Mouse (Mus musculus): ENCODE results near the gene Styx. TPM values are rescaled to one million over a fixed set of nuclear protein-coding genes. Genes with fewer than 3 reads are reported as not detected.

The Styx gene
- polyA plus RNA-seq, 2 experiments: 3.8 to 15.5 TPM

- H3K4me2 ChIP-seq (ENCODE audit: low read depth): no peak overlapping the region
- no peak overlapping the region for H3K4me3 ChIP-seq (ENCODE audit: insufficient read depth in 1 of 2, low read depth in 2 of 2, low read length in 2 of 2)
- no peaks in the 10 kb centered on the region for H3K36me3 ChIP-seq (replicated peaks; ENCODE audit: control insufficient read depth, insufficient read depth, low read depth)
- TF ChIP-seq EP300 (IDR thresholded peaks at IDR 0.05; ENCODE audit: low read depth) (no peak), CTCF (IDR thresholded peaks at IDR 0.05; ENCODE audit: low read depth) (no peak)
- H3K9ac ChIP-seq (replicated peaks): no peak overlapping the region
- H3K4me1 ChIP-seq (replicated peaks; ENCODE audit: control insufficient read depth in 2 of 2, insufficient read depth in 2 of 2, low read length in 1 of 2): peaks cover 10 to 23% of the 10 kb centered on the region in 2 experiments; a peak in 3 of 4 replicates
- ATAC-seq (ENCODE audit: insufficient read depth) (no peak), DNase-seq (ENCODE audit: low read depth in 3 of 3, low spot score in 3 of 3) (no peak)
- H3K9me3 ChIP-seq (ENCODE audit: control insufficient read depth, low read length): no peaks in the 10 kb centered on the region
- H3K27ac ChIP-seq: no peak overlapping the region
- WGBS (ENCODE audit: insufficient replicate concordance): 42% methylated on average over 12 of the region's 12 CpGs
- no peaks in the 10 kb centered on the region for H3K27me3 ChIP-seq (ENCODE audit: control insufficient read depth, insufficient read depth, low read length)
These were observed 92.1 kb downstream of the Styx start for GRCm38 (mm10) chr14:45442781-45443560.

GRCm38 (mm10) chr14:45444870-45445269 lies 94.0 kb downstream of the Styx start:
- peak overlapping the region; percentile 51 for H3K4me2 ChIP-seq (ENCODE audit: low read depth)
- no peaks in the 10 kb centered on the region for H3K9me3 ChIP-seq (ENCODE audit: control insufficient read depth, low read length)
- H3K27ac ChIP-seq: no peak overlapping the region
- no peak for DNase-seq (ENCODE audit: low read depth in 3 of 3, low spot score in 3 of 3)
- peak overlapping the region; percentile 40; the same call in 1 of the 2 replicates for H3K9ac ChIP-seq (replicated peaks)
- H3K4me3 ChIP-seq (ENCODE audit: insufficient read depth in 1 of 2, low read depth in 2 of 2, low read length in 2 of 2): 0 out of 4 replicates have a peak overlapping the region, but pooled peaks of 1 of the 2 experiments have one; percentile 14
- H3K4me1 ChIP-seq (replicated peaks; ENCODE audit: control insufficient read depth in 2 of 2, insufficient read depth in 2 of 2, low read length in 1 of 2): peaks cover 10 to 23% of the 10 kb centered on the region in 2 experiments; a peak in 3 of 4 replicates
- peak; percentile 43; the same call in 1 of the 2 replicates for ATAC-seq (ENCODE audit: insufficient read depth)
- no peaks in the 10 kb centered on the region for H3K27me3 ChIP-seq (ENCODE audit: control insufficient read depth, insufficient read depth, low read length)
- 44% methylated on average over 7 of the region's 7 CpGs for WGBS (ENCODE audit: insufficient replicate concordance)
- no peaks in the 10 kb centered on the region for H3K36me3 ChIP-seq (replicated peaks; ENCODE audit: control insufficient read depth, insufficient read depth, low read depth)
- no peak for TF ChIP-seq EP300 (IDR thresholded peaks at IDR 0.05; ENCODE audit: low read depth)
- TF ChIP-seq CTCF (IDR thresholded peaks at IDR 0.05; ENCODE audit: low read depth): no peak

GRCm38 (mm10) chr14:45445445-45445844 lies 94.6 kb downstream of the Styx start:
- H3K9ac ChIP-seq (replicated peaks): peak overlapping the region; percentile 40; the same call in 1 of the 2 replicates
- 30% methylated on average over 12 of the region's 12 CpGs for WGBS (ENCODE audit: insufficient replicate concordance)
- no peak overlapping the region for H3K27ac ChIP-seq
- H3K27me3 ChIP-seq (ENCODE audit: control insufficient read depth, insufficient read depth, low read length): no peaks in the 10 kb centered on the region
- H3K9me3 ChIP-seq (ENCODE audit: control insufficient read depth, low read length): no peaks in the 10 kb centered on the region
- H3K4me1 ChIP-seq (replicated peaks; ENCODE audit: control insufficient read depth in 2 of 2, insufficient read depth in 2 of 2, low read length in 1 of 2): peaks cover 10 to 23% of the 10 kb centered on the region in 2 experiments; a peak in 3 of 4 replicates
- no peaks in the 10 kb centered on the region for H3K36me3 ChIP-seq (replicated peaks; ENCODE audit: control insufficient read depth, insufficient read depth, low read depth)
- ATAC-seq (ENCODE audit: insufficient read depth): peak; percentile 83
- TF ChIP-seq CTCF (IDR thresholded peaks at IDR 0.05; ENCODE audit: low read depth) (no peak), EP300 (IDR thresholded peaks at IDR 0.05; ENCODE audit: low read depth) (no peak)
- 0 out of 4 replicates have a peak overlapping the region, but pooled peaks have one; percentile 2 to 14 for H3K4me3 ChIP-seq (ENCODE audit: insufficient read depth in 1 of 2, low read depth in 2 of 2, low read length in 2 of 2)
- DNase-seq (ENCODE audit: low read depth in 3 of 3, low spot score in 3 of 3): peak in 1 of 3 experiments; percentile 23
- peak overlapping the region; percentile 51 for H3K4me2 ChIP-seq (ENCODE audit: low read depth)

- no peak for ATAC-seq (ENCODE audit: insufficient read depth)
- H3K4me2 ChIP-seq (ENCODE audit: low read depth): no peak overlapping the region
- DNase-seq (ENCODE audit: low read depth in 3 of 3, low spot score in 3 of 3): no peak
- WGBS (ENCODE audit: insufficient replicate concordance): 75% methylated on average over 3 of the region's 3 CpGs
- no peaks in the 10 kb centered on the region for H3K9me3 ChIP-seq (ENCODE audit: control insufficient read depth, low read length)
- H3K4me3 ChIP-seq (ENCODE audit: insufficient read depth in 1 of 2, low read depth in 2 of 2, low read length in 2 of 2): no peak overlapping the region
- peaks cover 10 to 27% of the 10 kb centered on the region in 2 experiments; a peak in 3 of 4 replicates for H3K4me1 ChIP-seq (replicated peaks; ENCODE audit: control insufficient read depth in 2 of 2, insufficient read depth in 2 of 2, low read length in 1 of 2)
- no peaks in the 10 kb centered on the region for H3K27me3 ChIP-seq (ENCODE audit: control insufficient read depth, insufficient read depth, low read length)
- H3K36me3 ChIP-seq (replicated peaks; ENCODE audit: control insufficient read depth, insufficient read depth, low read depth): no peaks in the 10 kb centered on the region
- H3K27ac ChIP-seq: no peak overlapping the region
- TF ChIP-seq CTCF (IDR thresholded peaks at IDR 0.05; ENCODE audit: low read depth) (no peak), EP300 (IDR thresholded peaks at IDR 0.05; ENCODE audit: low read depth) (no peak)
- no peak overlapping the region for H3K9ac ChIP-seq (replicated peaks)
These were observed 95.9 kb downstream of the Styx start for GRCm38 (mm10) chr14:45446777-45447176.

- no peak overlapping the region for H3K9ac ChIP-seq (replicated peaks)
- H3K27ac ChIP-seq: no peak overlapping the region
- peak; percentile 47; the same call in 1 of the 2 replicates for ATAC-seq (ENCODE audit: insufficient read depth)
- H3K4me2 ChIP-seq (ENCODE audit: low read depth): no peak overlapping the region
- H3K4me1 ChIP-seq (replicated peaks; ENCODE audit: control insufficient read depth in 2 of 2, insufficient read depth in 2 of 2, low read length in 1 of 2): peaks cover 0 to 34% of the 10 kb centered on the region in 2 experiments; a peak in 3 of 4 replicates
- WGBS (ENCODE audit: insufficient replicate concordance): 8% methylated on average over 2 of the region's 2 CpGs
- no peaks in the 10 kb centered on the region for H3K36me3 ChIP-seq (replicated peaks; ENCODE audit: control insufficient read depth, insufficient read depth, low read depth)
- peak in 1 of 3 experiments; percentile 11 for DNase-seq (ENCODE audit: low read depth in 3 of 3, low spot score in 3 of 3)
- TF ChIP-seq EP300 (IDR thresholded peaks at IDR 0.05; ENCODE audit: low read depth) (no peak), CTCF (IDR thresholded peaks at IDR 0.05; ENCODE audit: low read depth) (no peak)
- no peak overlapping the region for H3K4me3 ChIP-seq (ENCODE audit: insufficient read depth in 1 of 2, low read depth in 2 of 2, low read length in 2 of 2)
- no peaks in the 10 kb centered on the region for H3K27me3 ChIP-seq (ENCODE audit: control insufficient read depth, insufficient read depth, low read length)
- H3K9me3 ChIP-seq (ENCODE audit: control insufficient read depth, low read length): no peaks in the 10 kb centered on the region
These were observed 100.2 kb downstream of the Styx start for GRCm38 (mm10) chr14:45451090-45451489.
